Mouse (Mus musculus): ENCODE results near the gene Ifitm7.

GRCm38 (mm10) chr16:13969096-13969495 is 17.6 kb downstream of the Ifitm7 start:
- TF ChIP-seq POLR2A (IDR thresholded peaks at IDR 0.05; ENCODE audit: control insufficient read depth, extremely low read depth, insufficient read depth, low read length, poor library complexity) (no peak), CTCF (IDR thresholded peaks at IDR 0.05; ENCODE audit: borderline replicate concordance, control insufficient read depth, extremely low read depth, insufficient read depth, low read length, poor library complexity) (no peak)

All from thymus, adult 2 months (tissue).